Mouse (Mus musculus) inflammation-experienced regulatory T-cells, adult 16 weeks (primary cell): ENCODE measurements around the gene Best1. TPM values are rescaled to one million over a fixed set of nuclear protein-coding genes. Genes with fewer than 3 reads are reported as not detected.

Experiments used
- polyA plus RNA-seq: library from polyadenylated mRNA; unstranded; fragments of 100-300 nt; shearing (Covaris generic); gene quantifications from one replicate; pipeline ENCODE4 v1.2.1, GENCODE M21; 2017

The Best1 gene
- 0.28 TPM for polyA plus RNA-seq

GRCm38 (mm10) chr19:10001206-10001969, at the start of gene Best1, which contains the start of gene Rab3il1:
Gene Best1, minus strand, starts transcription at chr19:10001633.
Gene Rab3il1, plus strand, starts transcription at chr19:10001669.

DNA sequence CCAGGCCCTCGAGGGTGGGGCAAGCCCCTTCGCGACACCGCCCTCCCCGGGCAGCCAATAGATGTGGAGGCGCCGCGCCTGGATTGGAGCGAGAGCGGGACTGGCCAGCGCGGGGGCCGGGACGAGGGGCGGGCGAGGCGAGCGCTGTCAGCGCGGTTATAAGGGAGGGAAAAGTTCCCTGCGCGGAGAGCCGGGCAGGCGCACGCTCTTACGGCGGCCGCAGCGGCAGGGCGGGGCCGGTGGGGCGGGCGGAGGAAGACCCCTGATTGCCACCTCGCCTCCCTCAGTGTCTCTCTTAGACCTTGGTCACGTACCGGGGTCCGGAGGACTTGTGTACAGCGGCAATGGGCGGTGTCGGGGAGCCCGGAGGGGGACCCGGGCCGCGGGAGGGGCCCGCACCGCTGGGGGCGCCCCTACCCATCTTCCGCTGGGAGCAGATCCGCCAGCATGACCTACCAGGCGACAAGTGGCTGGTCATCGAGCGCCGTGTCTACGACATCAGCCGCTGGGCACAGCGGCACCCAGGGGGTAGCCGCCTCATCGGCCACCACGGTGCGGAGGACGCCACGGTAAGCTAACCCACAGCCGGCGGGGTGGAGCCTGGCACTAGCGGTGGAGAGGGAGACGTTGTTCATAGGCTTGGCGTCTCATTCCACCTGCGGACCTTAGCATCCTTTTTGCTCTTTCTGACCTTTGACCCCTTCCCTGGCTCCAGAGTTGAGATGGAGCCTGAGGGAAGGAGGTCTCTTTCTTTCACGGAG, 40.1 kb upstream of the Best1 start, which contains the start of gene Fads3:
Gene Fads3, plus strand, starts transcription at position 182 of the 761 bp plus-strand sequence.

GRCm38 (mm10) chr19:9980258-9980657, 21.2 kb downstream of the Best1 start, which contains the start of gene Fth1:
Gene Fth1, plus strand, starts transcription at chr19:9980598.

Other genes with a start within 250 kb of the Best1 start
- gene Scgb2a2, start 154.1 kb downstream of the Best1 start, polyA plus RNA-seq, result not detected
- gene Incenp, start 102.1 kb downstream of the Best1 start, polyA plus RNA-seq, result 58.2 TPM
- 2,424 TPM for gene Fth1, start 21.0 kb downstream of the Best1 start, polyA plus RNA-seq
- 0.96 TPM for gene Rab3il1, start within 50 bp of the Best1 start, polyA plus RNA-seq
- not detected for gene Fads3, start 39.9 kb upstream of the Best1 start, polyA plus RNA-seq
- 0.12 TPM for gene Fads2, start 100.1 kb upstream of the Best1 start, polyA plus RNA-seq
- 13.3 TPM for gene Fads1, start 181.3 kb upstream of the Best1 start, polyA plus RNA-seq
- 330 TPM for gene Tmem258, start 202.4 kb upstream of the Best1 start, polyA plus RNA-seq
- 52.0 TPM for gene Fen1, start 202.5 kb upstream of the Best1 start, polyA plus RNA-seq
- not detected for gene Myrf, start 239.1 kb upstream of the Best1 start, polyA plus RNA-seq